Mouse (Mus musculus): ENCODE measurements at regions not wholly inside any gene's neighbourhood (a gene's known extent, or its start where the extent isn't known, plus 50 kb on each side); places are given as distances from the start of the nearest gene placed in this dataset.

- TF ChIP-seq CTCF (IDR thresholded peaks at IDR 0.05) (no peak), EP300 (IDR thresholded peaks at IDR 0.05) (no peak)
Measured at GRCm38 (mm10) chr3:9888051-9888450, 199.9 kb upstream of the Gm9833 start.
